Comparison of ENCODE assay signal across 9 mouse cellular contexts in the genomic region with DNA sequence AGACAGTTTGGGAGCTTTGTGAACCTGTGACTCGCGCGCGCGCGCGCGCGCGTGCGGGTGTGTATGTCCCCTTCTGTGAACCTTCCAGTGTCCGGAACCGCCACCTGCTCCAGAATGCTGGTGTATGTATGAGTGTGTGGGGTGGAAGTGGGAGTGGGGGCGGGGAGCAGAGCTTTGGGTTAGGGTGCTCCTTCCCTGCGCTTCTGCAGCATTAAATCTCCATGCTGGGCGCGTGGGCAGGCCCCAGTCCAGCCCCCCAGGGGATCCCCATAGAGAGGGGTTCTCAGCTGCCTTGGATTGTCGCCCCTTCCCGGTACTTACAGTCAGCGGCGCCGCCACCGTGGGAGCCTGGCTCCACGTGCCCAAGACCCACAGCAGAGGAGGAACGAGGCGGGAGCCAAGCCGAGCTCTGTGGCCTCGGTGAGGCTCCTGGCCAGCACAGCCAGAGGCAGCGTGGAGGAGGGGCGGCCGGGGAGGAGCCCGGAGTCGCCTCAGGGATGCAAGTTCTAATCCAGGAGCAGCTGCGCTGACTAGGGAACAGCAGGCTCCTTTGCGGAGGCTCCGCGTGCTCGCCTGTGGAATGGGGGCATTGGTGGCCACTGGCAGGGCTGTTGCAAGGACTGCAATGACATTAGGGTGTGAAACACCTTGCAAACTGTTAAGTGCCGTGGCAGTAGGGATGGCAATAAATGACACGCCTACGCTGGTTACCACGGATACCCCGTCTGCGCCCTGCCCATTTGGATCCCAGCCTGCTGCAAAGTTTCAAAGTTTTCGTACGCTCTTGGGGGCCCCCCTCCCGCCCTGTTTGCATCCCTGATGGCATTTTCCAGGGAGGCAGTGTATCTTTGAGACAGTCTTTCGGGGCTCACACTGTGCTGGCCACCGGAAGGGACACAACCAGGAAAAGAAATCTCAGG. TPM values are rescaled to one million over a fixed set of nuclear protein-coding genes. Genes with fewer than 3 reads are reported as not detected.
DNase-seq lines count a peak whose midpoint lies in the region; ATAC-seq and TF ChIP-seq lines count a peak whose summit lies in the region.
"Had no signal": no experiment of that assay in that cellular context is flagged by ENCODE, and none has a peak within 500 bp of the region (broad histone marks: within the 10 kb centered on the region; RNA-seq: fewer than 3 reads in every experiment).

A gene (minus strand): TSS at position 664 of the 920 bp plus-strand sequence.

- H3K36me3 ChIP-seq in heart, embryonic 13.5 days = no peaks in the 10 kb centered on the region
- H3K36me3 ChIP-seq in G1E (replicated peaks) = no peaks in the 10 kb centered on the region
- no peaks in the 10 kb centered on the region for H3K36me3 ChIP-seq in forebrain, embryonic 13.5 days (ENCODE audit: poor library complexity, severe bottlenecking)
- no peaks in the 10 kb centered on the region for H3K36me3 ChIP-seq in liver, embryonic 15.5 days (replicated peaks)

- WGBS in heart, embryonic 13.5 days = 2% methylated on average over 48 of the region's 49 CpGs
- under 1% methylated on average over 48 of the region's 49 CpGs for WGBS in forebrain, embryonic 13.5 days
- 4% methylated on average over 49 of the region's 49 CpGs for WGBS in liver, embryonic 15.5 days (ENCODE audit: insufficient replicate concordance)

- peak within 1 kb of the TSS; percentile 59 for H3K9ac ChIP-seq in heart, embryonic 13.5 days
- no peak within 1 kb of the TSS for H3K9ac ChIP-seq in forebrain, embryonic 13.5 days
- no peak within 1 kb of the TSS for H3K9ac ChIP-seq in liver, embryonic 15.5 days

- peaks cover 77% of the 10 kb centered on the region for H3K27me3 ChIP-seq in heart, embryonic 13.5 days (replicated peaks)
- no peaks in the 10 kb centered on the region; the same call in 1 of the 2 replicates for H3K27me3 ChIP-seq in G1E (ENCODE audit: insufficient read depth, low read length)
- peaks cover 67% of the 10 kb centered on the region for H3K27me3 ChIP-seq in forebrain, embryonic 13.5 days
- peaks cover 45% of the 10 kb centered on the region for H3K27me3 ChIP-seq in liver, embryonic 15.5 days

- DNase-seq in heart, postnatal 36 days = no peak
- DNase-seq in G1E (ENCODE audit: low spot score) = no peak
- peak; percentile 30 for DNase-seq in testis, postnatal 14 days (ENCODE audit: low spot score)
- no peak for DNase-seq in layer of hippocampus, postnatal 36 days
- no peak for DNase-seq in gastrocnemius, adult 2 months

- H3K4me2 ChIP-seq in heart, embryonic 13.5 days = peak within 1 kb of the TSS; percentile 60
- peak within 1 kb of the TSS; percentile 43 for H3K4me2 ChIP-seq in forebrain, embryonic 13.5 days
- H3K4me2 ChIP-seq in liver, embryonic 15.5 days = peak within 1 kb of the TSS; percentile 23

- TF ChIP-seq CTCF in G1E (IDR thresholded peaks at IDR 0.05; ENCODE audit: low read depth, low read length) = no peak
- no peak for TF ChIP-seq CTCF in gastrocnemius, adult 2 months (IDR thresholded peaks at IDR 0.05)

- H3K4me3 ChIP-seq in heart, embryonic 13.5 days = peak within 1 kb of the TSS; percentile 39
- peak within 1 kb of the TSS; percentile 40; the same call in 1 of the 2 replicates for H3K4me3 ChIP-seq in G1E (ENCODE audit: low read depth, low read length)
- peak within 1 kb of the TSS; percentile 9 for H3K4me3 ChIP-seq in forebrain, embryonic 13.5 days
- H3K4me3 ChIP-seq in liver, embryonic 15.5 days (replicated peaks) = no peak within 1 kb of the TSS
- H3K4me3 ChIP-seq in gastrocnemius, adult 2 months = no peak within 1 kb of the TSS

- H3K9me3 ChIP-seq in heart, embryonic 13.5 days = no peaks in the 10 kb centered on the region
- H3K9me3 ChIP-seq in G1E (replicated peaks) = peaks cover 82% of the 10 kb centered on the region
- H3K9me3 ChIP-seq in forebrain, embryonic 13.5 days (replicated peaks) = no peaks in the 10 kb centered on the region
- H3K9me3 ChIP-seq in liver, embryonic 15.5 days (replicated peaks) = no peaks in the 10 kb centered on the region

- intact Hi-C loops in heart, postnatal 36 days (cut with DNase I) = no loop called here
- intact Hi-C loops in gastrocnemius, adult 2 months (cut with DNase I) = no loop called here

- H3K27ac ChIP-seq in heart, embryonic 13.5 days (replicated peaks) = no peak within 1 kb of the TSS
- no peak within 1 kb of the TSS for H3K27ac ChIP-seq in forebrain, embryonic 13.5 days
- no peak within 1 kb of the TSS for H3K27ac ChIP-seq in liver, embryonic 15.5 days (replicated peaks)
- no peak within 1 kb of the TSS for H3K27ac ChIP-seq in gastrocnemius, adult 2 months

- H3K4me1 ChIP-seq in heart, embryonic 13.5 days = peaks cover 20% of the 10 kb centered on the region
- H3K4me1 ChIP-seq in G1E (ENCODE audit: insufficient read depth, low read depth, low read length) = no peaks in the 10 kb centered on the region
- peaks cover 20% of the 10 kb centered on the region for H3K4me1 ChIP-seq in forebrain, embryonic 13.5 days
- H3K4me1 ChIP-seq in liver, embryonic 15.5 days (replicated peaks) = 0 out of 2 replicates have a peak, but pooled peaks cover 4% of the 10 kb centered on the region

- no peak for ATAC-seq in heart, embryonic 13.5 days (ENCODE audit: extremely low read depth, insufficient number of reproducible peaks, low FRiP score, low TSS enrichment)
- no peak for ATAC-seq in G1E (ENCODE audit: extremely low read depth, insufficient number of reproducible peaks, low FRiP score, poor library complexity, severe bottlenecking)
- ATAC-seq in forebrain, embryonic 13.5 days = no peak
- no peak for ATAC-seq in liver, embryonic 15.5 days (ENCODE audit: insufficient read depth)

RNA-seq across cellular contexts. Expression of the gene that starts here (rescaled TPM):
- polyA plus RNA-seq in heart, embryonic 13.5 days (2015; fragmentation: Nextera tagmentation; extraction: Ambion mirVana) = not detected in 2 replicates
- total RNA-seq in heart, postnatal 36 days (2021) = under 1 TPM in 1 of 2 experiments, not detected in 1; 0.25 TPM
- total RNA-seq in G1E (2014; fragmentation: Nextera tagmentation) (not detected in 2 replicates), G1E (2017) (0.06 TPM in 1 of 2 replicates, not detected in the other)
- polyA plus RNA-seq in G1E (2012) = not detected in 2 replicates
- 0.10 TPM in 1 of 2 replicates, not detected in the other for polyA plus RNA-seq in forebrain, embryonic 13.5 days (2015; fragmentation: Nextera tagmentation; extraction: Ambion mirVana)
- polyA plus RNA-seq in liver, embryonic 15.5 days (2015; fragmentation: Nextera tagmentation; extraction: Ambion mirVana) = 0.18 and 0.24 TPM in 2 replicates
- total RNA-seq in layer of hippocampus, postnatal 36 days (2021) = under 1 TPM; 0.30 to 0.50 TPM
- not detected for total RNA-seq in gastrocnemius, adult 2 months (2021)
- total RNA-seq: liver, adult 2 months had no signal
- polyA plus RNA-seq: liver, adult 2 months had no signal

Comparison
In these comparisons a context has a peak if more than half of its experiments do, and no peak if none do; other contexts are left out.
1. H3K4me3 ChIP-seq: peak in heart, embryonic 13.5 days (single experiment), G1E (single experiment) and forebrain, embryonic 13.5 days (single experiment); none in liver, embryonic 15.5 days (single experiment) and gastrocnemius, adult 2 months (single experiment).
2. Peak in every context shown above with its lines, with median percentiles within 50 percentile points of each other: H3K4me2 ChIP-seq.